Mouse (Mus musculus): ENCODE measurements around the gene Gm3269.
"Not testable (repeated sequence)": the region's sequence is repeated elsewhere in the genome, so short reads cannot be mapped to it uniquely, and the experiment has no call there.

Gm3269 gene

DNA sequence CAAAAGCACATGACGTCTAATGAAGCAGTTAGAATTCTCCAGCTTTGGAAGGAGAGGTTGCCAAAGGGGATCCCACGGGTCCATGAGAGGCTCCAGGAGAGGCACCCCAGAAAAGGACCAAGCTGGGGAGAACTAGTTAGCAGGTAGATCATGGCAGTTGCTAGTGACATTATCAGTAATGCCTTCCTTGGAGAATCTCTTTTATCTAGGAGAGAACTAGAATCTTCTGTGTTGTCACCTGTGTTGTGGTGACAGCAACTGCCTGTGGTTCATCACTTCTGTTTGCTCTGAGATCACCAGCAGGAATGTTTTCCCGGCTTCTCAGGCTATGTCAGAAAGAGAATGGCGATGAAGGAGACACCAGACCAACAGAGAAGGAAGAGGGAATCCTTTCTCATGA, at the start of gene Gm3269:
TSS of gene Gm3269 (plus strand) at position 301 of the 400 bp plus-strand sequence.
- DNase-seq (ENCODE audit: low spot score in 2 of 2): not testable (repeated sequence)

- not testable (repeated sequence) for DNase-seq (ENCODE audit: low spot score in 2 of 2)
These were observed 31.5 kb upstream of the Gm3269 start for GRCm38 (mm10) chr14:4806421-4806820.

- not testable (repeated sequence) for DNase-seq (ENCODE audit: low spot score in 2 of 2)
These were observed 16.0 kb upstream of the Gm3269 start for GRCm38 (mm10) chr14:4821950-4822349.

GRCm38 (mm10) chr14:4855299-4855980, 17.5 kb downstream of the Gm3269 start, which contains the start of gene Gm3264:
Gene Gm3264, plus strand, starts transcription at chr14:4855576.
- not testable (repeated sequence) for DNase-seq (ENCODE audit: low spot score in 2 of 2)

DNA sequence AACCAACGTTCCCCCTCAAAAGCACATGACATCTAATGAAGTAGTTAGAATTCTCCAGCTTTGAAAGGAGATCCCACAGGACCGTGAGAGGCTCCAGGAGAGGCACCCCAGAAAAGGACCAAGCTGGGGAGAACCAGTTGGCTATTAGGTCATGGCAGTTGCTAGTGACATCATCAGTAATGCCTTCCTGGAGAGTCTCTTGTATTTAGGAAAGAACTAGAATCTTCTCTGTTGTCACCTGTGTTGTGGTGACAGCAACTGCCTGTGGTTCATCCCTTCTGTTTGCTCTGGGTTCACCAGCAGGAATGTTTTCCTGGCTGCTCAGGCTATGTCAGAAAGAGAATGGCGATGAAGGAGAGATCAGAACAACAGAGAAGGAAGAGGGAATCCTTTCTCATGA, 54.2 kb downstream of the Gm3269 start, which contains the start of gene Gm3278:
TSS of gene Gm3278 (plus strand) at position 301 of the 400 bp plus-strand sequence.
- not testable (repeated sequence) for DNase-seq (ENCODE audit: low spot score in 2 of 2)
